Mouse (Mus musculus) erythroblast, embryonic 14.5 days (primary cell): Measurements from ENCODE around the gene Cgrrf1.

Experiments
- GATA1 ChIP-seq: IDR thresholded peaks from 2 replicates; pipeline ENCODE4 v1.6.1; 2012; ENCODE audit warnings: low read length, inconsistent platforms, mixed read lengths
- TAL1 ChIP-seq: IDR thresholded peaks from 3 replicates; pipeline ENCODE4 v1.6.1; 2012; ENCODE audit warnings: low read length, inconsistent platforms, mixed read lengths

DNA sequence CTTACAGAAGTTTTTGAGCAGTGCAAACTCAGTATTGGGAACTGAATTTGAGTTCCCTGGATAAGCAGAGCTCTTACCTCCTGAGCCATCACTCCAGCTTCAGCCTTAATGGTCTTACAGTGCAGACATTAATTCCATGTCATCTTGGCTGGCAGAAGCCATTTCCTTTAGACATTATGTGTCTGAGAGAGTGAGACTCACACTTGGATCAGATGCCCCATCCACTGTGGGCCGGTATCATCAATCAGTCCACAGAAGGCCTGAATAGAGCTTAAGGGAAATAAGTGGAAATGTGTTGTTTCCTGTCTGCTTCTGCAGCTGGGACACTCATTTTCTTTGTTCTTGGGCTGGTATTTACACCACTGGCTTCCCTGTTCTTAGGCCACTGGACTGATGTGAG lies 28.1 kb upstream of the Cgrrf1 start:
- TF ChIP-seq GATA1 = no peak
- no peak for TF ChIP-seq TAL1
